Mouse (Mus musculus) kidney, postnatal 36 days (tissue): ENCODE measurements at regions not wholly inside any gene's neighbourhood (a gene's known extent, or its start where the extent isn't known, plus 50 kb on each side); places are given as distances from the start of the nearest gene placed in this dataset.

Source experiments
- DNase-seq, 2 experiments: peaks; one replicate each; pipeline ENCODE4 v3.0.0; 2021 to 2022; ENCODE audit warnings: mixed read lengths in 2 of 2

DNA sequence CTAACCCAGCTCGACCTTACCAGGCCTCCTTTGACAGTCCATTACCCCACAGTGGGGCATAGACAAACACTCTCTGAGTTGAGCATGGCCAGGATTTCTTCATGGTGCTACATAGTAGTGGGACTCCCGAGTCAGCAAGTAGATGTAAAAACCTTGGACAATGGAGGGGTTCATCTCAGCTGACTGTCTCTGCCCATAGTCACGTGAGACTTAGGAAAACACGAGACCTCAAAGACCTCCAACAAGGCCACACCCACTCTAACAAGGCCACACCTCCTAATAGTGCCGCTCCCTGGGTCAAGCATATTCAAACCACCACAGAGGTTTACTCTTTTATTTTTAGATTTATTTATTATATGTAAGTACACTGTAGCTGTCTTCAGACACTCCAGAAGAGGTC is 52.5 kb upstream of the Cldn24 start:
- no peak for DNase-seq

DNA sequence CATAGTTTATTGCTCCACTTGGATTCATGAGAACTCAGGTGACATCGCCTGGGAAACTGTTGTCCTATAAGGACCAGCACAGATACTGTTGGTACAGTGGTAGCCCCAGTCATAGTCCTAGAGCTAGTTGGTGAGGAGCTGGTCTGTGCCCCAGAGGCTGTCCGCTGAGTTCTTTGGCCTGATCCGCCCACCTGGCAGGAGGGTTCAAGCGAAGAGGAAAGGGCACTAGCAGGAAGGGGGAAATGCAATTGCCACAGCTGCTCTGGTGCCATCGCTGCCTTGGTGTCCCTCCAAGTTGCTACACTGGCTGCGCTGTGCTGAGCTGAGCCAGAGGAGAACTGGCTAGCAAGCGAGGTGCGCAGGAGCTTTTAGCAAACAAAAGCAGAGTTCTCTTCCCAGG is 53.2 kb upstream of the Cldn24 start:
- DNase-seq, result peak in 1 of 2 experiments; percentile 42

DNA sequence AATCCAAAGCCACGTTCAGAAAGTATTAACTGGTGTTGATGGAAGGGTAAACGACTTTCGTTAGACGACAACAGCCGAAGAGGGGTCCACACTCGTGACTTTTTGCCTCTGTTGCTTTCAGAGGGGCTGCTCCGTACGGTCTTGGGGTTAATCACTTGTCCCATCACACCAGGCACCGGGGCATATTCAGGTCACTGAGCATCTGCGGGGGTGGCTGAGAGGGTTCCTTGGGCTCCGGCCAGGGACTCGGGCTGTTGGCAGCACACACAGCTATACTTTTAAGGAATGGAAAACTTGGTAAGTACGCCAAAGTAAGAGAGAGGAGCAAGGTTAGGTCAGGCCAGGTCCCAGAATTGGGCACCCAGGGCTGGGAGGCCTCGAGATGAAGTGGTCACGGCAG is 50.7 kb upstream of the Cdkn2aip start:
- DNase-seq, result peak; percentile 82 to 86

DNA sequence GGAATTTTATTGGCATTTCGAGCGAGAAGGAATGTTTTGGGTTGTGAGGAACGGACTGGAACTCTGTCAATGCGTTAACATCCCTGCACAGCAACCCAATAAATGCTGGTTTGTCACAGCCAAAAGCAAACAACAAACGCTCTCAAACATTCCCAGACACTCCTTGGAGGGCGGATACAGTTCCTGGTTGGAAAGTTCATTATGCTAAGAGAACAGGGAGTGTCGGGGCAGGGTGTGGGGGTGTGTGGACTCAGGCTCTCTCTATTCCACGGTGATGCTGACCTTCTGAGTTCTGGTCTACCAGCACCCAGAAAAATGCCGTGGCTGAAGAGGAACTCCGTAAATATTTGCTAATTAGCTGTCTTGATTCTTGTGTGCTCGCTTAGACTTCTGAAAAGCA is 50.3 kb upstream of the Cdkn2aip start:
- peak; percentile 27 to 55 for DNase-seq
